Mouse (Mus musculus) bone marrow macrophage, adult 2 months (primary cell): Measurements from ENCODE around the gene Scaf11.

ENCODE experiments used
- CTCF ChIP-seq: IDR thresholded peaks from 2 replicates; pipeline ENCODE4 v1.5.1; 2012; ENCODE audit warnings: low read depth, mild to moderate bottlenecking, low read length, moderate library complexity
- POLR2A ChIP-seq: IDR thresholded peaks from 2 replicates; pipeline ENCODE4 v1.6.1; 2012; ENCODE audit warnings: mild to moderate bottlenecking, low read depth, low read length, borderline replicate concordance

GRCm38 (mm10) chr15:96487066-96487698 lies 26.5 kb upstream of the Scaf11 start:
- no peak for TF ChIP-seq POLR2A
- TF ChIP-seq CTCF, result no peak
